Mouse (Mus musculus) cerebellum, postnatal 25 days (tissue): ENCODE measurements around the gene Gm13275.
"Not testable (repeated sequence)": the region's sequence is repeated elsewhere in the genome, so short reads cannot be mapped to it uniquely, and the experiment has no call there.

Source experiments
- DNase-seq, 2 experiments: peaks; one replicate each; pipeline ENCODE4 v3.0.0; 2021; ENCODE audit warnings: mixed read lengths in 2 of 2

Gene Gm13275

GRCm38 (mm10) chr4:88799365-88799764 lies 5.1 kb downstream of the Gm13275 start, which contains the start of gene Gm13285:
TSS of gene Gm13285 (plus strand) at chr4:88799665.
- DNase-seq = not testable (repeated sequence)

- not testable (repeated sequence) for DNase-seq
Measured at GRCm38 (mm10) chr4:88802954-88803353, 8.7 kb downstream of the Gm13275 start, which contains the start of gene Gm13287. TSS of gene Gm13287 (plus strand) at chr4:88803254.

GRCm38 (mm10) chr4:88805231-88805630 lies 10.9 kb downstream of the Gm13275 start, which contains the start of gene Gm13288:
TSS of gene Gm13288 (plus strand) at chr4:88805531.
- DNase-seq = not testable (repeated sequence)

GRCm38 (mm10) chr4:88805761-88806160 lies 11.5 kb downstream of the Gm13275 start:
- peak; percentile 13 to 35 for DNase-seq

- DNase-seq = no peak
Measured at GRCm38 (mm10) chr4:88815928-88816327, 21.6 kb downstream of the Gm13275 start, which contains the start of gene Ifna7. TSS of gene Ifna7 (plus strand) at chr4:88816228.

GRCm38 (mm10) chr4:88819659-88820058 lies 25.4 kb downstream of the Gm13275 start, which contains the start of gene Ifna11:
TSS of gene Ifna11 (plus strand) at chr4:88819959.
- DNase-seq = no peak

GRCm38 (mm10) chr4:88822995-88823394 lies 28.7 kb downstream of the Gm13275 start:
- DNase-seq = peak in 1 of 2 experiments; percentile 17

GRCm38 (mm10) chr4:88827116-88827515 lies 32.8 kb downstream of the Gm13275 start, which contains the start of gene Ifna6:
TSS of gene Ifna6 (plus strand) at chr4:88827416.
- not testable (repeated sequence) for DNase-seq

- DNase-seq = peak in 1 of 2 experiments; percentile 33
Measured at GRCm38 (mm10) chr4:88830523-88830922, 36.2 kb downstream of the Gm13275 start.

- DNase-seq = not testable (repeated sequence)
Measured at GRCm38 (mm10) chr4:88835225-88835624, 40.9 kb downstream of the Gm13275 start, which contains the start of gene Ifna5. TSS of gene Ifna5 (plus strand) at chr4:88835525.

GRCm38 (mm10) chr4:88838828-88839227 lies 44.5 kb downstream of the Gm13275 start:
- DNase-seq = peak in 1 of 2 experiments; percentile 5

GRCm38 (mm10) chr4:88840058-88840457 lies 45.8 kb downstream of the Gm13275 start:
- DNase-seq = no peak

GRCm38 (mm10) chr4:88841438-88841911 lies 47.2 kb downstream of the Gm13275 start, which contains the start of gene Ifna4:
TSS of gene Ifna4 (plus strand) at chr4:88841861.
- DNase-seq = no peak
